Mouse (Mus musculus) heart, postnatal 14 days (tissue): Measurements from ENCODE around the gene Scgb2b24. TPM values are rescaled to one million over a fixed set of nuclear protein-coding genes. Genes with fewer than 3 reads are reported as not detected.

Experiments used
- DNase-seq, 2 experiments: peaks; one replicate each; pipeline ENCODE4 v3.0.0; 2021 to 2022
- intact Hi-C: fragments of 180-260 bp; cut with DNase I; formaldehyde crosslinking; loops from one replicate; pipeline ENCODE4 v1.15.1; 2025
- long read RNA-seq, 2 experiments: library from polyadenylated mRNA; stranded (forward); transcript quantifications; one replicate each; pipeline ENCODE4 v2.0.0; 2021
- total RNA-seq, 2 experiments: library from RNA; stranded (reverse); gene quantifications; 2 replicates each; pipeline ENCODE4 v1.2.3; 2021

The Scgb2b24 gene
- not detected for total RNA-seq
- long read RNA-seq, experiment 1: 0 reads
- long read RNA-seq, experiment 2: 0 reads

DNA sequence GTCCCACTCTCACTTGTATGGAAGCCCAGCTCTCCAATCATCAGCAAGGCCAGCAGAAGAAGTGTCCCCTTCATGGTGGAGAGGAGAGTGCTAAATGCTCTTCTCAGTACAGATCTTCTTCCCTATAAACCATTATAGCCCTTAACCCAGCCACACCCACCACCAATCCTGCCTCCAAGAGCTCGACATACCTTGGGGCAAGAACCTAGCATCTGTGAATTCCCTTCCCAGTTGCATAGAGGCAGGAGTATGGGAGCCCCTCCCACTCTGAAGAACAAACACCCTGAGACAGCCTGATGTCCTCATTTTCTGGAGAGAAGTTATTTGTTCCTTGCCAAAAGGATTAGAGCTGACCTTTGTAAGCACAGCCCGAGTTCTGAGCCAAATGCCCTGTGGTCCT, at the start of gene Scgb2b24:
Gene Scgb2b24 (minus strand): TSS at position 101 of the 400 bp plus-strand sequence.
- intact Hi-C loops: no loop called here
- DNase-seq: no peak

DNA sequence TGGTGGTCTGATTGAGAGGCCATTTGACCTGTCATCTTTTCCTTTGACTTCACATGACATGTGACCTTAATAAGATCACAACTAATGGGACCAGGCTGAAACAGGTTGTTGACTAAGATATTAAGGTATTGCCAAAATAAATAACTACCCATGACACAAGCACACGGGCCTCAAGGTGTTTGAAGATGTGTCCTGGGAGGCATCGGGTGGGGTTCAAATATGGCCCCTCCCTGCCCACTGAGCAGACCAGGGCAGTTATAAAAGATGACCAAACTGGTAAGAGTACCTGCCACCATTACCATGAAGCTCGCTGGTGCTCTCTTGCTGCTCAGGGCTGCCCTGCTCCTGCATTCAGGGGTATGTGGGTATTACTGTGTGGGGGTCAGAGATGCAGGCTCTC, 4.4 kb upstream of the Scgb2b24 start, which contains the start of gene Scgb1b24:
Gene Scgb1b24 (plus strand): TSS at position 301 of the 400 bp plus-strand sequence.
- DNase-seq: no peak
- intact Hi-C loops: no loop called here

DNA sequence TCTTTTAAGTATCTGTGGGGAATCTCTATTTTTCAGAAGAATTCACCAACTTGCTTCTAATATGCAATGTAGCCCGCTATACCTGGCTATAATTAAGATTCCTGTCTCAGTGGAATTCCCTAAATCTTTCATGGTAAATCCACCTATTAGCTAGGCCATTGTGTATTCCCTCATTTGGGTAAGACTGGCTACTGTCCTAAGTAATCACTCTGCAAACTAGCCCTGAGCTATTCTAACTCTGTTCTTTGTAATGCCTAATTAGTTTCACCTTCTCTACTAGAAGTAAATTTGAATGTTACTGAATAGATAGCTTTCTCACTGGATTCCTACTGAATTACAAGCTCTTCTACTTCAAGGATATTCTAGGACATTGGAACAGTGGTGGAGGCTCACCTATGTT, 49.2 kb downstream of the Scgb2b24 start:
- intact Hi-C loops: no loop called here
- DNase-seq: no peak

Other genes with a start within 250 kb of the Scgb2b24 start
- gene Scgb2b21, start 218.9 kb downstream of the Scgb2b24 start, total RNA-seq: not detected
- not detected for gene Scgb1b24, start 4.5 kb upstream of the Scgb2b24 start, total RNA-seq
- gene Scgb2b26, start 205.7 kb upstream of the Scgb2b24 start, total RNA-seq: not detected